Mouse (Mus musculus) heart, postnatal 0 days (tissue): ENCODE results near the gene Lmf1. TPM values are rescaled to one million over a fixed set of nuclear protein-coding genes. Genes with fewer than 3 reads are reported as not detected.

Source experiments
- ATAC-seq: fragments of 200-750 bp; cut with Nextera tagmentation; 2 replicates; pipeline ENCODE4 v1.8.0; 2017; ENCODE audit warnings: low read depth, moderate number of reproducible peaks, moderate library complexity; ENCODE audit not compliant: insufficient read depth
- DNase-seq: peaks from one replicate; pipeline ENCODE4 v3.0.0-alpha.2; 2016; ENCODE audit warnings: low spot score
- H3K27ac ChIP-seq: fragments of 300-500 bp; sonication (generic); 2 replicates; pipeline ENCODE4 v1.5.1; 2014; ENCODE audit warnings: low read depth, mild to moderate bottlenecking
- H3K27me3 ChIP-seq: fragments of 300-500 bp; sonication (generic); 2 replicates; pipeline ENCODE4 v1.6.1; 2014; ENCODE audit warnings: low read length, mixed read lengths; ENCODE audit not compliant: control insufficient read depth, insufficient read depth
- H3K36me3 ChIP-seq: fragments of 300-500 bp; sonication (generic); replicated peaks from 2 replicates; pipeline ENCODE4 v1.6.1; 2014; ENCODE audit warnings: low read length, mixed read lengths; ENCODE audit not compliant: control insufficient read depth, insufficient read depth
- H3K4me1 ChIP-seq: fragments of 300-500 bp; sonication (generic); 2 replicates; pipeline ENCODE4 v1.6.1; 2014; ENCODE audit warnings: antibody characterized with exemption; ENCODE audit not compliant: control insufficient read depth, insufficient read depth
- H3K4me2 ChIP-seq: fragments of 300-500 bp; sonication (generic); 2 replicates; pipeline ENCODE4 v1.6.1; 2014; ENCODE audit warnings: low read depth, mild to moderate bottlenecking, low read length, moderate library complexity
- H3K4me3 ChIP-seq: fragments of 300-500 bp; sonication (generic); 2 replicates; pipeline ENCODE4 v1.5.1; 2014; ENCODE audit warnings: low read depth, low read length
- H3K9ac ChIP-seq: fragments of 300-500 bp; sonication (generic); replicated peaks from 2 replicates; pipeline ENCODE4 v1.6.1; 2014; ENCODE audit warnings: low read depth, low read length, mixed read lengths
- H3K9me3 ChIP-seq: fragments of 300-500 bp; sonication (generic); replicated peaks from 2 replicates; pipeline ENCODE4 v1.6.1; 2016; ENCODE audit warnings: low read length; ENCODE audit not compliant: control insufficient read depth
- CTCF ChIP-seq: IDR thresholded peaks from 2 replicates; pipeline ENCODE4 v1.5.1; 2016; ENCODE audit warnings: antibody characterized with exemption, control low read depth, low read depth
- EP300 ChIP-seq: IDR thresholded peaks from 2 replicates; pipeline ENCODE4 v1.6.1; 2016; ENCODE audit warnings: antibody characterized with exemption, low read depth
- WGBS: fragments of 180-500 bp; shearing (Covaris S2); extraction: QIAGEN DNeasy Blood & Tissue Kit; methylation state at CpG from one replicate; pipeline ENCODE4 v1.1.7; 2014; 5-methylcytosine and 5-hydroxymethylcytosine counted together
- polyA plus RNA-seq: library from polyadenylated mRNA; unstranded; fragments of >200 nt; fragmentation: Nextera tagmentation; extraction: Ambion mirVana; gene quantifications from 2 replicates; pipeline ENCODE4 v1.2.1, GENCODE M21; 2015
- total RNA-seq: library from RNA; depleted of rRNA; stranded (reverse); fragments of >200 nt; gene quantifications from 2 replicates; pipeline ENCODE4 v1.2.3, GENCODE M21; 2014; ENCODE audit warnings: low replicate concordance

Lmf1 gene
- total and polyA plus RNA-seq, 2 experiments from 2014 or later = 30.6 to 44.9 TPM

- Histone ChIP-seq H3K27ac (no peak overlapping the region), H3K9ac (no peak overlapping the region), H3K4me2 (no peak overlapping the region), H3K27me3 (no peaks in the 10 kb centered on the region), H3K4me1 (peaks cover 30% of the 10 kb centered on the region; the same call in 1 of the 2 replicates), H3K36me3 (peaks cover 40% of the 10 kb centered on the region), H3K9me3 (no peaks in the 10 kb centered on the region), H3K4me3 (no peak overlapping the region)
- DNase-seq (no peak), ATAC-seq (no peak)
- 91% methylated on average over 9 of the region's 9 CpGs for WGBS
- no peak for TF ChIP-seq CTCF
- TF ChIP-seq EP300 = no peak
Measured at GRCm38 (mm10) chr17:25584646-25585045, 5.8 kb downstream of the Lmf1 start.

- Histone ChIP-seq H3K4me2 (no peak overlapping the region), H3K27me3 (no peaks in the 10 kb centered on the region), H3K27ac (no peak overlapping the region), H3K36me3 (peaks cover 50% of the 10 kb centered on the region), H3K4me3 (no peak overlapping the region), H3K9me3 (no peaks in the 10 kb centered on the region), H3K4me1 (0 out of 2 replicates have a peak, but pooled peaks cover 4% of the 10 kb centered on the region), H3K9ac (no peak overlapping the region)
- 74% methylated on average over 6 of the region's 6 CpGs for WGBS
- DNase-seq (no peak), ATAC-seq (no peak)
- no peak for TF ChIP-seq EP300
- TF ChIP-seq CTCF = no peak
Measured at GRCm38 (mm10) chr17:25590068-25590467, 11.2 kb downstream of the Lmf1 start.

- Histone ChIP-seq H3K27ac (no peak overlapping the region), H3K36me3 (peaks cover 44% of the 10 kb centered on the region), H3K9me3 (no peaks in the 10 kb centered on the region), H3K4me2 (no peak overlapping the region), H3K4me1 (0 out of 2 replicates have a peak, but pooled peaks cover 4% of the 10 kb centered on the region), H3K4me3 (no peak overlapping the region), H3K9ac (no peak overlapping the region), H3K27me3 (no peaks in the 10 kb centered on the region)
- ATAC-seq = no peak
- WGBS = 87% methylated on average over 4 of the region's 4 CpGs
- no peak for TF ChIP-seq EP300
- TF ChIP-seq CTCF = 0 out of 2 replicates have a peak, but pooled peaks have one; percentile 9
- DNase-seq = no peak
Measured at GRCm38 (mm10) chr17:25590985-25591384, 12.1 kb downstream of the Lmf1 start.

GRCm38 (mm10) chr17:25592336-25592735, 13.5 kb downstream of the Lmf1 start:
- Histone ChIP-seq H3K9ac (no peak overlapping the region), H3K4me3 (no peak overlapping the region), H3K9me3 (no peaks in the 10 kb centered on the region), H3K4me2 (no peak overlapping the region), H3K27ac (no peak overlapping the region), H3K27me3 (no peaks in the 10 kb centered on the region), H3K4me1 (0 out of 2 replicates have a peak, but pooled peaks cover 4% of the 10 kb centered on the region), H3K36me3 (peaks cover 33% of the 10 kb centered on the region)
- no peak for TF ChIP-seq EP300
- no peak for TF ChIP-seq CTCF
- no peak for DNase-seq
- no peak for ATAC-seq
- WGBS = 80% methylated on average over 6 of the region's 6 CpGs

GRCm38 (mm10) chr17:25593411-25594261, 14.8 kb downstream of the Lmf1 start:
- Histone ChIP-seq H3K4me3 (no peak overlapping the region), H3K27me3 (no peaks in the 10 kb centered on the region), H3K9me3 (no peaks in the 10 kb centered on the region), H3K27ac (no peak overlapping the region), H3K4me1 (0 out of 2 replicates have a peak, but pooled peaks cover 4% of the 10 kb centered on the region), H3K9ac (no peak overlapping the region), H3K36me3 (peaks cover 20% of the 10 kb centered on the region), H3K4me2 (no peak overlapping the region)
- TF ChIP-seq CTCF (no peak), EP300 (no peak)
- 75% methylated on average over 22 of the region's 22 CpGs for WGBS
- DNase-seq (no peak), ATAC-seq (no peak)

GRCm38 (mm10) chr17:25595495-25595894, 16.6 kb downstream of the Lmf1 start:
- no peak overlapping the region for H3K4me3 ChIP-seq
- H3K27ac ChIP-seq = no peak overlapping the region
- H3K4me2 ChIP-seq = no peak overlapping the region
- H3K4me1 ChIP-seq = 0 out of 2 replicates have a peak, but pooled peaks cover 4% of the 10 kb centered on the region
- no peak overlapping the region for H3K9ac ChIP-seq
- no peaks in the 10 kb centered on the region for H3K9me3 ChIP-seq
- H3K36me3 ChIP-seq = peaks cover 2% of the 10 kb centered on the region; the same call in 1 of the 2 replicates
- TF ChIP-seq EP300 (no peak), CTCF (peak; percentile 56)
- ATAC-seq (peak; percentile 48; the same call in 1 of the 2 replicates), DNase-seq (no peak)
- no peaks in the 10 kb centered on the region for H3K27me3 ChIP-seq
- WGBS = 54% methylated on average over 5 of the region's 5 CpGs
